Mouse (Mus musculus): ENCODE measurements around the gene Cep41.
A peak's percentile ranks its signal among the peaks of the same experiment; 100 is the strongest.

The Cep41 gene

GRCm38 (mm10) chr6:30674714-30675280 lies 18.8 kb downstream of the Cep41 start:
- no peak for DNase-seq (ENCODE audit: low spot score in 2 of 2)

- no peak for DNase-seq (ENCODE audit: low spot score in 2 of 2)
Measured at GRCm38 (mm10) chr6:30673764-30674561, 19.6 kb downstream of the Cep41 start.

DNA sequence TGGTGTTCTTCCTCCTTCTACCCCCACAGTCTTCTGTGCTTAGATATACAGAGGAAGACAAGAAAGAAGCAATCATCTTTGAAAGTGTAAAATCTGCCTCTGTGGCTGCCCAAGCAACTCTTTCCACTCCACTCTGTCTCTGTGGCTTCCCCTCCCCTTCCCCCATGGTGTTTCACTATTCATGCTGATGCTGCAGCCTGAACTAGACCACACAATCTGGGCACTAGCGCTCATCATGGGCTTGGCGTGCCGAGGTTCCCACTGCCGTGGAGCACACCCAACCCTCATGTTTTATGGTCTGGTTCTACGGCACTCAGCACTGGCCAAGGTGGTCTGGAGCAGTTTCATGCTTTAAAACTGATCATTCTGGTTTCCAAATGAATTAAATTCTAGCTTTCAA lies 21.9 kb downstream of the Cep41 start:
- DNase-seq (ENCODE audit: low spot score in 2 of 2), result no peak

DNA sequence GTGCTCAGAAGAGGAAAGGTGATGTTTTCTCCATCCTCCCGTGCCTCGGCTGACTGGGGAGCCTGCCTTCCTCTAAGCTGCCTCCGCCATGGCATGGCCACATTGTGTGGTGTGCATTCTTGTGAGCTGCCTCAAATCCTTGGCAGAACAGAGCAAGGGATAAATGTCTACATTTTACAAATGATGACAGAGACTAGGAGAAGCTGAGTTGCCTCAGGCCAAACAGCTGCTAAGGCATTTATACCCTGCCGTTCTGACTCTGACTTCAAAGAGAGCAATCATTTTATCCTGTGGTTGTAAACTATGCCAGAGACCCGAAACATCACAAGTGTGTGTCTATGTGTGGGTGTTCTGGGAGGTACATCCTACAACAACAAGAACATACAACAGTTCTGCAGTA lies 26.0 kb downstream of the Cep41 start:
- no peak for DNase-seq (ENCODE audit: low spot score in 2 of 2)

DNA sequence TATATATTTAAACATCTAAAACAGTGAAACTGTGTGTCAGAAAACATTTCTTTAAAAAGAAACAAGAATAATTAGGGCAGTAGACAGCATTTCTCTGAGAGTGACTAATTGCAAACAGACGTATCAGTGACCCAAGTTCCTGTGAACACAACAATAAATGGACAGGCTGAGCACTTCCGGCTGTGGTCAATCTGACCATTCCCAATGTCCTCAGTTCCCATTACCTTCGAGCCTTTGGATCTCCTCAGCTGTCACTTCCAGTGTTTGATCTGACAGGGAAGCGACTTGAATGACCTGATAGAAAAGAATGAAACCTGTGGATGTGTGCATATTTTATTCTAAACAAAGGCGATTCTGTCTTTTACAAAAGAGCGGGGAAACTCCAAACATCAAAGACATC lies 27.5 kb downstream of the Cep41 start:
- DNase-seq (ENCODE audit: low spot score in 2 of 2), result no peak

- no peak for DNase-seq (ENCODE audit: low spot score in 2 of 2)
Measured at GRCm38 (mm10) chr6:30665296-30665695, 28.3 kb downstream of the Cep41 start.

DNA sequence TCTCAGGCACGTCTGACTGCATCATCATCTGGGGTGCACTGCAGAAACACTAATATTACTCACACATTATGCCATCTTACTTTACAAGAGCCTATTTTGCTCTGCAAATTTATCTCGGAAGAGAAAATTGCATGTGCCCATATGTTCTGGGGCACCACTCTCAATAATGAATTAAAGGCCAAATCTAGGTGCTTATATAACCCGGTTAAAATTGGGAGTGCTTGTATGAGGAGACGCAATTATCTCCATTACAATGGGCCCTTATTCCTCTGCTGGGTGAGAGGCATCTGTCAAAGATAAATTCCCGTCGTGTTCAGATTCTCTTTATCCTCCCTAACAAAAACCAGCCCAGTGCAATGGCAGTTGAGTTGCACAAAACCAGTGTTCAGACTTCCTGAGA lies 28.8 kb downstream of the Cep41 start:
- DNase-seq (ENCODE audit: low spot score in 2 of 2), result no peak

- DNase-seq (ENCODE audit: low spot score in 2 of 2), result no peak
Measured at GRCm38 (mm10) chr6:30658619-30659018, 34.9 kb downstream of the Cep41 start.

- no peak for DNase-seq (ENCODE audit: low spot score in 2 of 2)
Measured at GRCm38 (mm10) chr6:30657279-30657678, 36.3 kb downstream of the Cep41 start.

GRCm38 (mm10) chr6:30654932-30655331 lies 38.6 kb downstream of the Cep41 start:
- no peak for DNase-seq (ENCODE audit: low spot score in 2 of 2)

DNA sequence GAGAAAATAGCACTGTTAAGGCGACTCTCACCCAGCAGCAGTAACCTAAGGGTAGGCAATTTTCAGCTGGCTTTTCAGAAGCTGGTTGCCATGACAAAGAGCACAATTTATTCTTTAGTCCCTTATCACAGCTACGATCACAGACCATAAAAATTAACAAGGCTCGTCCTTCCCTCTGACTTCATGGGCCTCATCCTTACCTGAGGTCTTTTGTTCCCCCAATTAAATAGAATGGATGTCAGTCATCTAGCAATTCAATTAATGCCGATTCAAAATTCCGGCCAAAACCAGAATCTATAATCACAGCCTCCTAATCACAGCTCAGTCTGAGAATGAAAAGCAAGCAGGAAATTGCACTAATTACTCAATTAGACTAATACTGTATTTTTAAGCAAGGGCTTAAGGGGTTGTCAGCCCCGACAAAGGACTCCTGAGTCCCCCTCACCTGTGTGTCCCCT lies 39.1 kb downstream of the Cep41 start:
- no peak for DNase-seq (ENCODE audit: low spot score in 2 of 2)

DNA sequence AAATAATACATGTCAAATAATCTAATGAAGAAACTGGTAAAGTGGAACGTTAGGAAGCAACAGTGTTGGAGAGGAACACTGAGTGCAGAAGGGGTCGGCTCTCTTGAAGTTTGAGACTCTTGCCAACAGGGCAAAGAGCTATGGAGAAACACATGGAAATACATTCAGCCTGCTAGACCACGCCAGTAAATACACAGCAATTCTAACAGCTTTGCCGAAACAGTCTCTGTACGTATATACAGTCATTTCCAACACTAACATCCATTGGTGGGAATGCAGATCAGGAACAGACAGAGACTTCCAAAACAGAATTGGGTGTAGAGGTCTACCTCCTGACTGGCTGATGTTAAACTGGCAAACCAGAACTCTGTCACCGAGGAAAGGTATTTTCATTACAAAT lies 40.0 kb downstream of the Cep41 start:
- no peak for DNase-seq (ENCODE audit: low spot score in 2 of 2)

GRCm38 (mm10) chr6:30652425-30653188 lies 40.9 kb downstream of the Cep41 start:
- DNase-seq (ENCODE audit: low spot score in 2 of 2), result no peak

DNA sequence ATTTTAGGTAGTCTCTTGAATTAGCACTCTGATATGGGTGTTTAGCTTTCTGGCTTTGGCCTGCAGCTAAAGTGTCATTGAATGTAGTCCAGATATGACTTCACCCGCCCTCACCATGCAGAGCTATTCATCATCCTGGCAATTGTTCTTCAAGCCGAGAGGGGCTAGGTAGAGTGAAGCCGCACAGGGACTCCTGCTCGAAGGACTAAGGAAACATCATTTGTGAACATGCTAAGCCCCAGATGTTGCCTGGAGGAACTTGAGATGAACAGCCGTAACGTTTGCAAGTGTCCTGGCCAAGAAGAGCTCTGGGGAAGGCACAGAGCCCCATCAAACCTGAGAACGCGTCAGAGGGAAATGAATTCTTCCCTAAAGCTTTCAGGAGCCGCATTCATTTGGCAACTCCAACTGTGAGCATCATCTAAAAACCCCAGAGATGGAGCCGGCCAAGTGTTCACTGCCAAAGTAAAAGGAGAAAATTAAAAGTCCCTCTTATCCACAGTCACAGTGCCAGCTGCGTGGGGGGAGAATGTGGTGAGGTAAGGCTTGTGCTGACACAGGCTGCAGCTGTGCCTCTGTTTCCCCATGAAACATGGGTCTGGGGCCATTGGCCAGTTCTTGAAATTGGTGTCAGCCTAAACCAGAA lies 43.8 kb downstream of the Cep41 start:
- DNase-seq (ENCODE audit: low spot score in 2 of 2), result no peak

DNA sequence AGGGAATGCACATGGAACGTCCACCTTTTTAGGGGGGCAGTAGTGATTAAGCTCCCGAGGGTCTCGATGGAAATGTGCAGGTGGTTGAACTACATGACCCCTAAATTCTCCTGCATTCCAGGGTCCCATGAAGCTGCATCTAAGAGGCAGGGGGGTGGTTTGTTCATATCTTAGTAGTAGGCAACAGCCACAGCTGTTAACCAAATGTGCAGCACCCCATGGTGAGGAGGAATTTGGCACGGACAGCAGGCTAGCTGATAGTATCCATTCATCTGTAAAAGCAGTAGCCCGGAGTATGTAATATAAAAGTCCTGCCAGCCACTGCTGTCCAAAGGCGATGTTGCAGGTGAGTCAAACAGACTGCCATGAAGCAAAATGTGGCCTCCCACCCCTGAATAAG lies 48.2 kb downstream of the Cep41 start:
- DNase-seq (ENCODE audit: low spot score in 2 of 2), result no peak

GRCm38 (mm10) chr6:30644462-30644861 lies 49.1 kb downstream of the Cep41 start:
- DNase-seq (ENCODE audit: low spot score in 2 of 2), result no peak

- DNase-seq (ENCODE audit: low spot score in 2 of 2), result no peak
Measured at GRCm38 (mm10) chr6:30643694-30644460, 49.7 kb downstream of the Cep41 start.

DNA sequence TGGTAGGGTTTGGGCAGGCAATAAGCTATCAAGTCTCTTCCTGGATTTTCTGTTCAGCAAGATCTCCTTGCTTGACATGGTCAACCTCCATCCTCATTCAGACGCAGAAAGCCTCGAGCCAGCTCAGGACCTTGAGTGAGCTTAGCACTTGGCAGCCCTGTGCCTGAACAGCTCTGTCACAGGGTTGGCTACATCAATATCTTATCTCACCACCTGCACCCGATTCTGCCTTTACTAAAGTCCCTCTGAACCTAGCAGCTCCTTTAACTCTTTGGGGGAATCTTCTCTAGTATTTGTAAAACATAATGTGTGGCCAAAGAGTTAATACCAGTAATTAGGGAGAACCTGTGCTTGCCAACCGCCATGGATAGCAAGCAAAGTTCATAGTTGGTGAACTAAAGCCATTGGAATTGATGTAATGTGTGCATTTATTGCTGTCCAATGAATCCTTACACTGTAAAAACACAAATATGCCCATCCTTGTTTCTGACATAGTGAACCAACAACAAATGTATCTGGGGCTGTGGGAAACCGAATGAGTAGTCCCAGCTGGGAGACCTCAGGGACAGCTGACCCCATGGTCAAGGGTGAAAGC lies 54.8 kb downstream of the Cep41 start, which contains the start of gene Cpa1:
Gene Cpa1, plus strand, starts transcription at position 545 of the 595 bp plus-strand sequence.
- DNase-seq (ENCODE audit: low spot score in 2 of 2), result peak in 1 of 2 experiments; percentile 18

DNA sequence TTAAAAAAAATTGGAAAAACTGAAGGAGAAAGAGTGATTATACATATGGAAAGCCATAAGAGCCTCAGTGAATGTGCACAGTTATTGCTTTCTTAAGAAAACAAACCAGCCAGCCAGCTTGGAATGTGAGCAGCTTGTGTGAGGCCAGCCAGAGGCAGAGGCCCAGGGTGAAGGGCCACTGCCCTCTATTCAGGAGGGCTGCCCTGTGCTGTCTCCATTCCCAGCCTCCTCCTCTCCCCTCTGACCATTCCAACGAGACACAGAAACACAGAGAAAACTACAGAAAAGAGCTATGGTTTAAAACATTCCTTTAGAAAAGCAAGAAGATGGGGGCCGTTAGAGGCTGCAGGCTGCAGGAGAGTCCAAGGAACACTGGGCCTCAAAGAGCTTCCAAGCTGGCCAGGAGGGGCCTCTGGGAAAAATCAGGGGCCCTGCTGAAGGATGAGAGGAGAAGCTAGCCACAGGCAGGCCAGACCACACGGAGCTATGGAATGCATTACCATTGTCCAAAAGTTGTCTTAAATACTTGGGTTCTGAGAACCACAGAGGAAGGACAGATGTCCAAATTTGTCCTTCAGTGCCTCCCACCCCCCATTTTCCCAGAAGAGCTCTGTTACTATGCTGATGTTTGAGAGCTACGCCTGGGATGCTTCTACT lies 57.2 kb downstream of the Cep41 start:
- DNase-seq (ENCODE audit: low spot score in 2 of 2), result no peak

- DNase-seq (ENCODE audit: low spot score in 2 of 2), result no peak
Measured at GRCm38 (mm10) chr6:30635361-30635862, 58.1 kb downstream of the Cep41 start.

Data from spleen, postnatal 36 days (tissue).